ENCODE assay signal across 8 mouse cellular contexts in the genomic region with DNA sequence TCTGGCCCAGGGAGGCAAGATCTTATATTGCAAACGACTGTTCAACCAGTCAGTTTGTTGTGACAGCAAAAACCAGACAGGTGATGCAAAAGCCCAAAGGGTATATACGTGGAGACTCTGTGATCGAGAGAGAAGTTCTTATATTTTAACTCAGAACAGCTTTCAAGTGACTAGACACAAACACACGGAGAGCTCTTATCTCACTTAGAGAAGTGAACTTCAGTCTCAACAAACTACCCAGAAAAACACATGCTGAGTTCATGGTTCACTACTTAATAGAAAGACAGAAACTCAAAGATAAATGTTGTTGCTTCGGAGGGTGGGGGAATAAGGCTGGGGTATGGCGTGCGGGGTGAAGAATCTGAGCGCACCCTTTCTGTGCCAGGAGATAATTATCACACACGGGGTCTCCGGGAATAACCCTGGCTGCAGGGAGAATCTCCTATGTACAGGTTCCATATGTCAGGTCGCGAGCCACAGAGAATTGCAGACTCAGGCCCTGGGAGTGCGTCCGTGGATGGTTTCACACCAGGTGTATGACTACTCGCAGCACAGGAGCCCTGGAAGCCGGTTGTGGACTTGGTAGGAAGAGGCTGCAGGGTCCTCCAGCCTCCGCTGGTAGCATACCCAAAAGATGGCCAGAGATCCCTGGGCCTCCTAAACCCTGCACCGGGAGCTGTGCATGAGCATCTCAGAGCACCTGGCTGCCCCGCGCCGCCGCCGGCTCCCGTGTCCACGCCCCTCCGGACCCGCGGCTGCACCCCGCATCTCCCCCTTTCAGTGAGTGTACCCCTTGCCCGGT. TPM values are rescaled to one million over a fixed set of nuclear protein-coding genes. Genes with fewer than 3 reads are reported as not detected.
A peak's percentile ranks its signal among the peaks of the same experiment; 100 is the strongest.
DNase-seq lines count a peak whose midpoint lies in the region; ATAC-seq and TF ChIP-seq lines count a peak whose summit lies in the region.

No protein-coding gene starts in this region.

- H3K9ac ChIP-seq in forebrain, embryonic 15.5 days (replicated peaks): peak overlapping the region; percentile 75

- ATAC-seq in forebrain, embryonic 15.5 days (replicated peaks): peak; percentile 73; the same call in 1 of the 2 replicates

- H3K4me3 ChIP-seq in kidney, adult 2 months (ENCODE audit: insufficient read depth, low read depth, low read length): peak overlapping the region; percentile 87
- H3K4me3 ChIP-seq in forebrain, embryonic 15.5 days: peak overlapping the region; percentile 73
- peak overlapping the region; percentile 88 for H3K4me3 ChIP-seq in midbrain, embryonic 10.5 days

- no peak for TF ChIP-seq POLR2A in kidney, adult 2 months (IDR thresholded peaks at IDR 0.05; ENCODE audit: low read depth, low read length)

- no peak for TF ChIP-seq CTCF in kidney, adult 2 months (conservative IDR thresholded peaks at IDR 0.05; ENCODE audit: insufficient read depth, insufficient read length, low read depth, low read length)

- no peaks in the 10 kb centered on the region for H3K4me1 ChIP-seq in kidney, adult 2 months (ENCODE audit: control insufficient read depth, insufficient read depth, low read length)
- peaks cover 23% of the 10 kb centered on the region for H3K4me1 ChIP-seq in forebrain, embryonic 15.5 days
- peaks cover 32% of the 10 kb centered on the region for H3K4me1 ChIP-seq in midbrain, embryonic 10.5 days

- peak overlapping the region; percentile 59 for H3K4me2 ChIP-seq in forebrain, embryonic 15.5 days (replicated peaks)

- DNase-seq in kidney, adult 2 months: no peak
- no peak for DNase-seq in kidney, postnatal 4 days
- peak; percentile 34 for DNase-seq in MEL-GATA-1-ER (ENCODE audit: extremely low read depth, low read depth)
- no peak for DNase-seq in midbrain, embryonic 10.5 days (ENCODE audit: low spot score)
- DNase-seq in urinary bladder, postnatal 14 days (ENCODE audit: low spot score): no peak
- no peak for DNase-seq in cerebellum, adult 11 months
- no peak for DNase-seq in layer of hippocampus, adult 9-11 months

- H3K9me3 ChIP-seq in forebrain, embryonic 15.5 days: no peaks in the 10 kb centered on the region
- no peaks in the 10 kb centered on the region for H3K9me3 ChIP-seq in midbrain, embryonic 10.5 days (replicated peaks)

- 7% methylated on average over 30 of the region's 30 CpGs for WGBS in kidney, adult 2 months
- 2% methylated on average over 30 of the region's 30 CpGs for WGBS in forebrain, embryonic 15.5 days
- 7% methylated on average over 30 of the region's 30 CpGs for WGBS in midbrain, embryonic 10.5 days

- no peaks in the 10 kb centered on the region for H3K27me3 ChIP-seq in kidney, adult 2 months (replicated peaks; ENCODE audit: control insufficient read depth, insufficient read depth, low read length)
- no peaks in the 10 kb centered on the region for H3K27me3 ChIP-seq in forebrain, embryonic 15.5 days
- H3K27me3 ChIP-seq in midbrain, embryonic 10.5 days (ENCODE audit: low read depth, poor library complexity, severe bottlenecking): no peaks in the 10 kb centered on the region

- H3K27ac ChIP-seq in kidney, adult 2 months (ENCODE audit: insufficient read depth, low read depth, low read length): no peak overlapping the region
- peak overlapping the region; percentile 50; the same call in 1 of the 2 replicates for H3K27ac ChIP-seq in forebrain, embryonic 15.5 days (replicated peaks)
- peak overlapping the region; percentile 91 for H3K27ac ChIP-seq in midbrain, embryonic 10.5 days (replicated peaks)

- no peaks in the 10 kb centered on the region for H3K36me3 ChIP-seq in kidney, adult 2 months (ENCODE audit: control insufficient read depth, insufficient read depth, low read length)
- H3K36me3 ChIP-seq in forebrain, embryonic 15.5 days: peaks cover 10% of the 10 kb centered on the region
- peaks cover 34% of the 10 kb centered on the region for H3K36me3 ChIP-seq in midbrain, embryonic 10.5 days

RNA-seq across cellular contexts. Expression of a gene that starts 0.6 kb away (rescaled TPM):
- 3.5 and 4.1 TPM in 2 replicates for polyA plus RNA-seq in kidney, adult 2 months (2012; rRNA removed)
- 78.8 and 79.1 TPM in 2 replicates for polyA plus RNA-seq in forebrain, embryonic 15.5 days (2015; fragmentation: Nextera tagmentation; extraction: Ambion mirVana)
- polyA plus RNA-seq in midbrain, embryonic 10.5 days (2016; fragmentation: Nextera tagmentation; extraction: Ambion mirVana): 98.0 and 105 TPM in 2 replicates

RNA-seq across cellular contexts. Expression of a gene that starts 24.3 kb away (rescaled TPM):
- 8.6 and 8.9 TPM in 2 replicates for polyA plus RNA-seq in kidney, adult 2 months (2012; rRNA removed)
- polyA plus RNA-seq in forebrain, embryonic 15.5 days (2015; fragmentation: Nextera tagmentation; extraction: Ambion mirVana): 12.8 and 14.1 TPM in 2 replicates
- 11.9 and 12.4 TPM in 2 replicates for polyA plus RNA-seq in midbrain, embryonic 10.5 days (2016; fragmentation: Nextera tagmentation; extraction: Ambion mirVana)

RNA-seq across cellular contexts. Expression of a gene that starts 24.5 kb away (rescaled TPM):
- 8.0 and 8.4 TPM in 2 replicates for polyA plus RNA-seq in kidney, adult 2 months (2012; rRNA removed)
- polyA plus RNA-seq in forebrain, embryonic 15.5 days (2015; fragmentation: Nextera tagmentation; extraction: Ambion mirVana): 8.4 and 8.6 TPM in 2 replicates
- polyA plus RNA-seq in midbrain, embryonic 10.5 days (2016; fragmentation: Nextera tagmentation; extraction: Ambion mirVana): 4.0 and 6.2 TPM in 2 replicates

Comparison
In these comparisons a context has a peak if more than half of its experiments do, and no peak if none do; other contexts are left out.
1. RNA of a gene that starts 0.6 kb away (polyA plus RNA-seq): 98.0 to 105 TPM in midbrain, embryonic 10.5 days and 78.8 to 79.1 TPM in forebrain, embryonic 15.5 days; 3.5 to 4.1 TPM in kidney, adult 2 months; every median in the first group is over 10 times any median in the second.
2. Peak in every context shown above with its lines, with median percentiles within 50 percentile points of each other: H3K4me3 ChIP-seq.